Mouse (Mus musculus) brain, adult 2 months (tissue): ENCODE measurements at regions not wholly inside any gene's neighbourhood (a gene's known extent, or its start where the extent isn't known, plus 50 kb on each side); places are given as distances from the start of the nearest gene placed in this dataset.
A peak's percentile ranks its signal among the peaks of the same experiment; 100 is the strongest.

Experiments used
- DNase-seq: peaks from one replicate; pipeline ENCODE4 v3.0.0; 2011; ENCODE audit warnings: low read depth, low spot score

DNA sequence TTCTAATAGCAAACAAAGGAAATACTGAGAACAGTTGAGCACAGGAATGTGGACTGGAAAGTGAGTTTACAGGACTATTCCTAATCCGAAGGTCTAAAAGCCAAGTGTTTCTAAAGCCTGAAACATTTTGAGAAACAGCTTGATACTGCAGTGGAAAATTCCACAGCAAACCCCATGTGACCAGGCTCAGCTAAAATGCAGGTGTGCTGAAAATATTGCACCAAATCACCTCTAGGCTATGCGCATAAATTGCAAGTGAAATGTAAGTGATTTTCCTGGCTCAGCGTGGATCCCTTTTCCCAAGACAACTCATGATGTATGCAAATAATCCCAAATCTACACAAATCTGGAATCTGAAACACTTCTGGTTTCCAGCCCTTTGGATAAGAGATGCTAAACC lies 57.1 kb upstream of the Tut7 start:
- DNase-seq = peak; percentile 32

DNA sequence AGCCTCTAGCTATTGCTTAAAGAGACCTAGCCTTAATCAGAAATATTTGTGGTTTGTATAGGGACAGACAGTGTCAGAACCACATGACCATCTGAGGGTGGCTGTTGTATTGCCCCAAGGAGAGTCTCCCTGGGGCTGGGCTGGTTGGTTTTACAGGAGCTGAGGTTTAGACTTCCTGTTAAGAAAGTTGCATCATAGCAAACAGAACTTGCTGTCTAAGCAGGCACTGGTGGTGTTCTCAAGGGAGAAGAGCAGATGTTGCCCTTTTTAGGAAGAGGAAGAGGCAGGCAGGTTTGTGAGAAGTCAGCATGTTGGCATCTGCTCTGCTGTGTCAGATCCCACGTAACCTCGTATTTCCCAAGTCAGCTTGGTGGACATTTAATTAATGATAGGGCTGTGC lies 52.7 kb upstream of the Tut7 start:
- peak; percentile 57 for DNase-seq

DNA sequence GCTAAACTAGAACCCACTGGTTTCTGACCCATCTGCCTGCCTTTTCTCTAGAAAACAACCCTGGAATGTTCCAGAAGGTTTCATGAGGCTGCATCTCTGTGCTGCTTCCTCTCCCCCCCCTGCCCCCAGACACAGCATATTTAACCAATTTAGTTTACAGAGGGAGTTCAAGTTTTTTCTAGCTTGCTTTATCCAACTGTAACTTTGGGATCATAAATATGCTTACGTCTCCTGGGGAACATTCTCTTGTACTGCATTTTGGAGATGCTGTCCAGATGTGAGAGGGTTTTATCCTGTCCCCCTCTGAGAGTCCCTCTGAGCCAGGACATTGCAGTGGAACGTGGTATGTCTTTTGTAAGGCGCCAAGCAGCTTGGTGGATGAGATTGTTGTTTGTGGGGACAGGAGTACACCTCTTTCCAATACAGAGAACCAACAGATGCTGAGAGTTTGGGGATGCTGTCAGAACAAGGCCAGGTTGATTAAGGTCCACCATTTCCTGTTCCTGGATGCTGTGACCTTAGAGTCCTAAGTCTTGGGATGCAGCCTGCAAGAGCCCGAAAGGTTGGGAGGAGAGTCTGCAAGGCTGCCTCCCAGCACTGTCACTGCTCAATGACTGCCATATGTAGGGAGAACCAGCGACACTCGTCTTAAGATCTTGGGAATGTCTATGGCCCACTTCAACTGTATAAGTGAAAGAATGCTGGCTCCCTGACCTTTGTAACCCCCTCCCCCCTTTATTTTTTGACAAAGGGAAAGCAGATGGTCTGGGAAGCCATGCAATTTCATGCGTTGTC lies 51.4 kb upstream of the Tut7 start:
- no peak for DNase-seq
